Mouse (Mus musculus) limb, embryonic 11.5 days (tissue): ENCODE data around the gene Btk. TPM values are rescaled to one million over a fixed set of nuclear protein-coding genes. Genes with fewer than 3 reads are reported as not detected.

Source experiments
- ATAC-seq: fragments of 200-750 bp; cut with Nextera tagmentation; 2 replicates; pipeline ENCODE4 v1.8.0; 2017; ENCODE audit warnings: low read depth; ENCODE audit not compliant: insufficient number of reproducible peaks, low FRiP score, low TSS enrichment
- DNase-seq: peaks from one replicate; pipeline ENCODE4 v3.0.0-alpha.2; 2015; ENCODE audit warnings: low spot score
- H3K27ac ChIP-seq: fragments of 300-500 bp; sonication (generic); replicated peaks from 2 replicates; pipeline ENCODE4 v1.5.1; 2014; ENCODE audit warnings: low read depth, mild to moderate bottlenecking, low read length
- H3K27me3 ChIP-seq: fragments of 300-500 bp; sonication (generic); 2 replicates; pipeline ENCODE4 v1.6.1; 2014; ENCODE audit warnings: mild to moderate bottlenecking, low read length, mixed read lengths; ENCODE audit not compliant: control insufficient read depth, insufficient read depth
- H3K36me3 ChIP-seq: fragments of 300-500 bp; sonication (generic); 2 replicates; pipeline ENCODE4 v1.6.1; 2014; ENCODE audit warnings: mild to moderate bottlenecking, low read length, moderate library complexity, mixed read lengths; ENCODE audit not compliant: control insufficient read depth, insufficient read depth
- H3K4me1 ChIP-seq: fragments of 300-500 bp; sonication (generic); 2 replicates; pipeline ENCODE4 v1.6.1; 2014; ENCODE audit warnings: low read length, mixed read lengths; ENCODE audit not compliant: control insufficient read depth, insufficient read depth
- H3K4me2 ChIP-seq: fragments of 300-500 bp; sonication (generic); 2 replicates; pipeline ENCODE4 v1.6.1; 2014; ENCODE audit warnings: low read depth, mild to moderate bottlenecking, moderate library complexity; ENCODE audit not compliant: severe bottlenecking
- H3K4me3 ChIP-seq: fragments of 300-500 bp; sonication (generic); 2 replicates; pipeline ENCODE4 v1.5.1; 2014; ENCODE audit warnings: low read depth, low read length
- H3K9ac ChIP-seq: fragments of 300-500 bp; sonication (generic); 2 replicates; pipeline ENCODE4 v1.6.1; 2014; ENCODE audit warnings: mild to moderate bottlenecking, low read length
- H3K9me3 ChIP-seq: fragments of 300-500 bp; sonication (generic); 2 replicates; pipeline ENCODE4 v1.6.1; 2016; ENCODE audit warnings: low read length; ENCODE audit not compliant: control insufficient read depth
- WGBS: fragments of 180-500 bp; shearing (Covaris S2); extraction: QIAGEN DNeasy Blood & Tissue Kit; methylation state at CpG from one replicate; pipeline ENCODE4 v1.1.7; 2014; 5-methylcytosine and 5-hydroxymethylcytosine counted together
- polyA plus RNA-seq: library from polyadenylated mRNA; unstranded; fragments of >200 nt; fragmentation: Nextera tagmentation; extraction: Ambion mirVana; gene quantifications from 2 replicates; pipeline ENCODE4 v1.2.1, GENCODE M21; 2014

Gene Btk
- 0.93 and 1.2 TPM in 2 replicates for polyA plus RNA-seq

- DNase-seq (no peak), ATAC-seq (no peak)
- H3K9ac ChIP-seq: no peak within 1 kb of the TSS
- H3K4me2 ChIP-seq: no peak within 1 kb of the TSS
- H3K4me3 ChIP-seq: no peak within 1 kb of the TSS
- H3K27me3 ChIP-seq: no peaks in the 10 kb centered on the region
- H3K9me3 ChIP-seq: no peaks in the 10 kb centered on the region
- no peaks in the 10 kb centered on the region; the same call in 1 of the 2 replicates for H3K36me3 ChIP-seq
- no peaks in the 10 kb centered on the region for H3K4me1 ChIP-seq
- no peak within 1 kb of the TSS for H3K27ac ChIP-seq
- 84% methylated on average over 11 of the region's 11 CpGs for WGBS
These were observed at the start of gene Btk for GRCm38 (mm10) chrX:134582888-134583669. Gene Btk (minus strand): TSS chrX:134583570.

GRCm38 (mm10) chrX:134632710-134633109, 49.3 kb upstream of the Btk start:
- Histone ChIP-seq H3K36me3 (no peaks in the 10 kb centered on the region), H3K27ac (no peak overlapping the region), H3K27me3 (no peaks in the 10 kb centered on the region), H3K4me1 (no peaks in the 10 kb centered on the region), H3K4me3 (no peak overlapping the region), H3K9me3 (no peaks in the 10 kb centered on the region), H3K4me2 (no peak overlapping the region), H3K9ac (no peak overlapping the region)
- ATAC-seq: no peak
- DNase-seq: no peak
- 96% methylated on average over 5 of the region's 5 CpGs for WGBS

GRCm38 (mm10) chrX:134628200-134628599, 44.8 kb upstream of the Btk start:
- 81% methylated on average over 2 of the region's 2 CpGs for WGBS
- H3K4me2 ChIP-seq: no peak overlapping the region
- H3K27ac ChIP-seq: no peak overlapping the region
- H3K36me3 ChIP-seq: no peaks in the 10 kb centered on the region
- H3K9ac ChIP-seq: no peak overlapping the region
- DNase-seq: no peak
- no peaks in the 10 kb centered on the region for H3K4me1 ChIP-seq
- H3K4me3 ChIP-seq: no peak overlapping the region
- ATAC-seq: no peak
- H3K9me3 ChIP-seq: no peaks in the 10 kb centered on the region
- H3K27me3 ChIP-seq: no peaks in the 10 kb centered on the region

GRCm38 (mm10) chrX:134623350-134623749, 40.0 kb upstream of the Btk start:
- H3K9ac ChIP-seq: no peak overlapping the region
- no peaks in the 10 kb centered on the region for H3K9me3 ChIP-seq
- 88% methylated on average over 4 of the region's 4 CpGs for WGBS
- ATAC-seq (no peak), DNase-seq (no peak)
- no peaks in the 10 kb centered on the region for H3K4me1 ChIP-seq
- H3K27ac ChIP-seq: no peak overlapping the region
- no peaks in the 10 kb centered on the region for H3K27me3 ChIP-seq
- H3K36me3 ChIP-seq: no peaks in the 10 kb centered on the region
- no peak overlapping the region for H3K4me2 ChIP-seq
- no peak overlapping the region for H3K4me3 ChIP-seq

GRCm38 (mm10) chrX:134621685-134622084, 38.3 kb upstream of the Btk start:
- no peak for DNase-seq
- no peaks in the 10 kb centered on the region for H3K4me1 ChIP-seq
- H3K9me3 ChIP-seq: no peaks in the 10 kb centered on the region
- H3K27me3 ChIP-seq: no peaks in the 10 kb centered on the region
- H3K27ac ChIP-seq: no peak overlapping the region
- H3K9ac ChIP-seq: no peak overlapping the region
- ATAC-seq: no peak
- no peak overlapping the region for H3K4me2 ChIP-seq
- H3K4me3 ChIP-seq: no peak overlapping the region
- no peaks in the 10 kb centered on the region for H3K36me3 ChIP-seq
- WGBS: 75% methylated on average over 3 of the region's 3 CpGs

- WGBS: 68% methylated on average over 8 of the region's 8 CpGs
- DNase-seq: no peak
- Histone ChIP-seq H3K36me3 (no peaks in the 10 kb centered on the region), H3K4me2 (no peak overlapping the region), H3K4me3 (no peak overlapping the region), H3K27ac (no peak overlapping the region), H3K9ac (no peak overlapping the region), H3K9me3 (no peaks in the 10 kb centered on the region), H3K4me1 (no peaks in the 10 kb centered on the region), H3K27me3 (no peaks in the 10 kb centered on the region)
- no peak for ATAC-seq
These were observed 37.0 kb upstream of the Btk start for GRCm38 (mm10) chrX:134620254-134620865.

- no peak overlapping the region for H3K4me3 ChIP-seq
- H3K27me3 ChIP-seq: no peaks in the 10 kb centered on the region
These were observed 36.3 kb upstream of the Btk start for GRCm38 (mm10) chrX:134619695-134620094.

GRCm38 (mm10) chrX:134614306-134614705, 30.9 kb upstream of the Btk start:
- Histone ChIP-seq H3K4me2 (no peak overlapping the region), H3K27me3 (no peaks in the 10 kb centered on the region), H3K9ac (no peak overlapping the region), H3K36me3 (no peaks in the 10 kb centered on the region), H3K9me3 (no peaks in the 10 kb centered on the region), H3K27ac (no peak overlapping the region), H3K4me3 (no peak overlapping the region), H3K4me1 (no peaks in the 10 kb centered on the region)
- ATAC-seq: no peak
- WGBS: 73% methylated on average over 2 of the region's 2 CpGs
- DNase-seq: no peak

More at GRCm38 (mm10) chrX:134619695-134620094, 36.3 kb upstream of the Btk start:
- 69% methylated on average over 9 of the region's 9 CpGs for WGBS
- H3K36me3 ChIP-seq: no peaks in the 10 kb centered on the region
- no peak for DNase-seq
- H3K4me1 ChIP-seq: no peaks in the 10 kb centered on the region
- H3K9me3 ChIP-seq: no peaks in the 10 kb centered on the region
- no peak overlapping the region for H3K9ac ChIP-seq
- ATAC-seq: no peak
- no peak overlapping the region for H3K27ac ChIP-seq
- H3K4me2 ChIP-seq: no peak overlapping the region
